Mouse (Mus musculus) bone marrow, adult 2 months (tissue): ENCODE data around the gene Rftn1. TPM values are rescaled to one million over a fixed set of nuclear protein-coding genes. Genes with fewer than 3 reads are reported as not detected.

Experiments used
- H3K27ac ChIP-seq: fragments of 200-500 bp; 2 replicates; pipeline ENCODE4 v1.5.1; 2012; ENCODE audit warnings: low read depth, mild to moderate bottlenecking, control low read depth, inconsistent platforms, low read length; ENCODE audit not compliant: control insufficient read depth, poor library complexity, insufficient read depth
- H3K4me1 ChIP-seq: fragments of 200-500 bp; 2 replicates; pipeline ENCODE4 v1.6.1; 2011; ENCODE audit warnings: low read length; ENCODE audit not compliant: control insufficient read depth, insufficient read depth
- H3K4me3 ChIP-seq: fragments of 200-500 bp; replicated peaks from 2 replicates; pipeline ENCODE3; 2011; ENCODE audit warnings: mild to moderate bottlenecking, low read depth, low read length, control low read depth; ENCODE audit not compliant: control insufficient read depth
- CTCF ChIP-seq: fragments of 200-500 bp; IDR thresholded peaks from 2 replicates; pipeline ENCODE4 v1.5.1; 2011; ENCODE audit warnings: low read length, control low read depth; ENCODE audit not compliant: control insufficient read depth, insufficient read depth
- POLR2A ChIP-seq: fragments of 200-500 bp; IDR thresholded peaks from 2 replicates; pipeline ENCODE4 v1.6.1; 2011; ENCODE audit warnings: low read depth, mild to moderate bottlenecking, control low read depth, low read length, borderline replicate concordance; ENCODE audit not compliant: control insufficient read depth
- WGBS: fragments of 180-500 bp; shearing (Covaris S2); methylation state at CpG from one replicate; pipeline ENCODE4 v1.1.7; 2018; 5-methylcytosine and 5-hydroxymethylcytosine counted together
- polyA plus RNA-seq: library from polyadenylated mRNA; stranded (reverse); fragments of >200 nt; gene quantifications from 2 replicates; pipeline ENCODE4 v1.2.4, GENCODE M21; 2011; ENCODE audit warnings: low replicate concordance; ENCODE audit not compliant: missing spikeins, insufficient read depth, insufficient read length

Rftn1 gene
- polyA plus RNA-seq, 1 experiment: 18.0 TPM

DNA sequence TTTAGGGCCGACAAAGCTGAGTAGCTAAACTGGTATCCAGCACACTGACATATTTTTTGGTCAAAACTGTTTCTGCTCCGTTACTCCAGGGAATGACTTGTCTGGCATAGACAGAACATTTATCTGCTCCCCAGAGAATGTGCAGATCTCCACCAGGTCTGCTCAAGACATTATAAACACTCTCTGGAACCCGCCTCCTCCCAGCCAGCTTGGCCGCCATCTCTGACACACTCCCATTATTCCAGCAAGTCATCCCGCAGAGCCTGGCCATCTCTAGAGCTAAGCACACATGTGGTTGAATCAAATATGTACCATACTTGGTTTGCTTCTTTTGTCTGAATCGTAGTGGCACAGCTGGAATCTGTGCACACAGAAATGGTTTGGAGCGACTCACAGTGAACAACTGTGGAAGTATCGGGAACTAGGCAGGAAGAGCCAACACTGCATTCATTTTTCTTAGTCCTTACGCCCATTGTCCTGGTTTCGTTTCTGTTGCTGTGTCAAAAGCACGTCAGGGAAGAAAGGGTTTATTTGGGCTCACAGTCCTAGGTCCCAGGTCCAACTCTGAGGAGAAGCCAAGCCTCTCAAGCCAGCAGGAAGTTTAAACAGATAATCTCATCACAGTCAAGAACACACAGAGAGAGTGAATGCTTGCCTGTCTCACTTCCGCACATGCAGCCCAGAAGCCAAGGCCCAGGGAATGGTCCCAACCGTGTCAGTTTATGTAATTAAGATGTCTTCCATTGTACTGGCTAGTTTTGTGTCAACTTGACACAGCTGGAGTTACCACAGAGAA, 126.4 kb downstream of the Rftn1 start:
- peaks cover 4% of the 10 kb centered on the region; the same call in 1 of the 2 replicates for H3K4me1 ChIP-seq
- WGBS: 91% methylated on average over 13 of the region's 13 CpGs
- no peak overlapping the region for H3K4me3 ChIP-seq
- TF ChIP-seq CTCF: no peak
- TF ChIP-seq POLR2A: no peak
- no peak overlapping the region for H3K27ac ChIP-seq

DNA sequence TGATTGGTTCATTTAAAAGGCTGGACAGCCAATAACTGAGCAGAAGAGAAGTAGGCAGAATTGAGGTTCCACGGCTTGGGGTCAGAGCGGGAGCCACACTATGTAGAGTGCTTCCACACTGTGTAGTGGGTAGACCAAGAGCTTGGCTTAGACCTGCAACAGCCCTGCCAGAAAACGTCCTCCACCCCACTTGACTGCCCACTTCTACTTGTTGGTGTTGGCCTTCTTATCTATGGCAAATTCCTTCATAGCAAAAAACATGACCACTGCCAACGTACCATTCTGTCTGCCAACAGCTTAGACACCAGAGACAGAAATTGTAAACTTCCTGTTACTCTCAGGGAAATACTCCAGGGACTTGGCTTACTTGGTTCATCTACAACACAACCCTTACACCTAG, 127.8 kb downstream of the Rftn1 start:
- WGBS: 76% methylated on average over 4 of the region's 4 CpGs
- Histone ChIP-seq H3K27ac (no peak overlapping the region), H3K4me3 (no peak overlapping the region), H3K4me1 (peaks cover 4% of the 10 kb centered on the region)
- TF ChIP-seq CTCF (no peak), POLR2A (no peak)

DNA sequence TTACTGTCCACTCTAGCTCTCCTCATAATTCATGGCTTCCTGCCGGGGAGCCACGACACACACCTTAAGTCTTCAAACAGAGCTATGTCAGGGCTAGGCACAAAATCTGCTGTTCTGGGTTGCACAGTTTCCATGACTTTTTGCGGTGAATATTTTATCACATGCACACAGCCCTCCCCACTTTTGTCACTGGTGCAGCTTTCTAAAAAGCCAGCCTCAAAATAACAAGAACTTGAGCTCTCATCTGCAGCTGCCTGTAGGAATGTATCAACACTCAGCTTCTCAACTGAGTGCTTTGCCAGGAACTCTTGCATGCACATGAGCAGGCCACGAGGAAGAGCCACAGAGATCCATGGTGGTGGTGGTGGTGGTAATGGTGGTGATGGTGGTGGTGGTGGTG, 129.0 kb downstream of the Rftn1 start:
- Histone ChIP-seq H3K4me3 (no peak overlapping the region), H3K27ac (no peak overlapping the region), H3K4me1 (peaks cover 5% of the 10 kb centered on the region)
- 80% methylated on average over 4 of the region's 4 CpGs for WGBS
- no peak for TF ChIP-seq POLR2A
- TF ChIP-seq CTCF: no peak

DNA sequence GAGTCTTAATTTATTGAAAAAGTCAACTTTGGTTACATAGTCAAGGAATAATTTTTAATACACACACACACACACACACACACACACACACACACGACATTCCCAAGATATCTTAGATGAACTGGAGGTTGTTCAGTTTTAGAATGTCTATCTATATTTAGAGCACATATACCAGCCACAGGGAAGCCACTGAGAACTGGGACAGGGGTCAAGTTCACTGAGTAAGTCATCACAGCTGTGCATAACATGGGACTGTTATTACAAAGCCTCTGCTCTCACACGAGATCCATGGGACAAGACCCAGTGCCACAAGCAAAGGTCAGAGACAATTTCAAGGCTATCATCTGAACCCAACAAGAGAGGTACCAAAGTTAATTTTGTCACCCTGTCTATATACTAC, 130.3 kb downstream of the Rftn1 start:
- 72% methylated on average over 2 of the region's 2 CpGs for WGBS
- H3K4me3 ChIP-seq: no peak overlapping the region
- no peak for TF ChIP-seq POLR2A
- TF ChIP-seq CTCF: no peak
- no peak overlapping the region for H3K27ac ChIP-seq
- H3K4me1 ChIP-seq: peaks cover 5% of the 10 kb centered on the region

DNA sequence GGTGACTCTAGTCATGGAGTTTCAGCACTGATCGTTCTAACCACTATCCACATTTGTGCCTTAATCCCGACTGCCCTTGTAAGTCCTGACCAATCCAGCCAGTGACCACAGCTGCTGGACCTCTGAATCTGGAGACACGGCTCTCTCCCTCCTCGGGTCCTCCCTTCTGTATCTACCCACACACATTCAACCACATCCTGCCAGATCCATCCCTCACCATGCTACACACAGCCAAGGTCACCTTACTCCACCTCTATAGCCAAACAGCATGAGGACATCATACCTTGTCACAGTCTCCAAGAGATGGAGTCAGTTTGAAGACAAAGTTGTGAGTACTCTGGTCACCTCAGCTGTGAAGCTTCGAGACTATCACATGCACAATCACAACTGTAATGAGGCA, 131.1 kb downstream of the Rftn1 start:
- no peak overlapping the region for H3K4me3 ChIP-seq
- 0 out of 2 replicates have a peak overlapping the region, but pooled peaks have one; percentile 26 for H3K27ac ChIP-seq
- WGBS: 65% methylated on average over 5 of the region's 5 CpGs
- peaks cover 6% of the 10 kb centered on the region for H3K4me1 ChIP-seq
- TF ChIP-seq CTCF (no peak), POLR2A (no peak)

DNA sequence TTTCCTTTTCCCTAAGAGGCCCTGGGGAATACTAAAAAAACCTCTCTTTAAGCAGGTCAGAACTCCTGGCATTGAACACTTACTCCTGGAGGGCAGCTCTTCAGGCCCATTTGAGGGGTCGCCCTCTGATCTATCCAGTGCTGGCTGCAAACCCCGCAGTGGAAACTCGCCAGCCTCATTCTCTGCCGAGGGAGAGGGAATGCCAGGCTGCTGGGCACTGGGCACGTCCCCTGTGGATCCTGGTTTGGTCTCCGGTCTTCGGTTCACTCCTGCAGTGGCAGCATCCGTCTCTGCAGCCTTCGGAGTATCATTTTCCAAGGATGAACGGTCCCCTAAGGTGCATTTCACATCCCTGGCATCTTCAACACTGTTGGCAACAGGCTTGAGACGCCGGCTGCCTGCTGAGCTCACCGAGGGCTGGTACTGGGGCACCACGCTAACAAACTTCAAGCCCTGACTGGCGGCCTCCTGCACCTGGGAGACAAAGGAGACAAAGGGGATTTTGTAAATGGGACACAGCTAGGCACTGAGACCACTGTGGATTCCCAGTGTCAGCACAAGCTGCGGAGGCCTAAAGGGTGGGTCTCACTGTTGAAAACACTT, 135.2 kb downstream of the Rftn1 start:
- no peak overlapping the region for H3K27ac ChIP-seq
- H3K4me1 ChIP-seq: peaks cover 7% of the 10 kb centered on the region
- no peak for TF ChIP-seq POLR2A
- TF ChIP-seq CTCF: no peak
- H3K4me3 ChIP-seq: no peak overlapping the region
- 92% methylated on average over 16 of the region's 16 CpGs for WGBS

DNA sequence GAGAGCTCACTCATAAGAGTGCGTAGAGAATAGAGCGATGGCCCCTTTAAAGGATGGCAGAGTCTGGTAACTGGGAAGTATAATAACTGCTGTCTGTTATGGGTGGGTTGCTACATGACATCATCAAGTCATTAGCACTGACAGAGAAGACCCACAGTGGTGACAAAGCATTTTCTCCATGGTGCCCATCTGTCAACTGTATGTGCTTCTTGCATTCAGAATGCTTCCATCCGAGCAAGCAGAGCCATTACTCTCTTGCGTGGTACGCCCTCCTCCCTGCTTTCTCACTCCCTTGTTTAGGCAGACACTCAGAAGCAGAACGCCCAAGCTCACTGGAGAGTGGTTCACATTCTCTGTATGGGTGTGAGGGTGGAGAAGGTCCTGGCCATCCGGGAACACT, 135.9 kb downstream of the Rftn1 start:
- Histone ChIP-seq H3K4me3 (no peak overlapping the region), H3K27ac (peak overlapping the region; percentile 44), H3K4me1 (peaks cover 7% of the 10 kb centered on the region)
- TF ChIP-seq POLR2A (no peak), CTCF (no peak)
- 82% methylated on average over 7 of the region's 7 CpGs for WGBS

DNA sequence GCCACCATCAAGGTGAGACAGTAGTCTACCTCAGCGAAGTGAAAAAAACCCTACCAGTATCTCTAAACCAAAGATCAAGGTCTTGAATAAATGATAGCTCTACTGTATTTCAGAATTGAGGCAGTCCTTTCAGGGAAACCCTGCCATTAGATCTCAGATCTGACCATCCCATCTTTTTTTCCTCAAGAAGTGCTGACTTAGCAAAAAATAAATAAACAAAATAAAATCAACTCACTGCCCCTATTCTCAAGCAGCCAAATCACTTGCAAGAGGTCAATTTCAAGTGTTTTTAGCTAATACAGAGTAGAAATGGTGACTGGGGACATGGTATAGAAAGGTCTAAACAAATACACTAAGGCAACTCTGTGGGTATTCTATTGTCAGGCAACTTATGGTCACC, 136.5 kb downstream of the Rftn1 start:
- Histone ChIP-seq H3K4me1 (peaks cover 5% of the 10 kb centered on the region), H3K27ac (no peak overlapping the region), H3K4me3 (no peak overlapping the region)
- 89% methylated on average over 1 of the region's 1 CpGs for WGBS
- no peak for TF ChIP-seq CTCF
- TF ChIP-seq POLR2A: no peak
